Mouse (Mus musculus) forebrain, embryonic 14.5 days (tissue): ENCODE measurements around the gene Vapb. TPM values are rescaled to one million over a fixed set of nuclear protein-coding genes. Genes with fewer than 3 reads are reported as not detected.

Experiments
- ATAC-seq: fragments of 200-750 bp; cut with Nextera tagmentation; 2 replicates; pipeline ENCODE4 v1.8.0; 2017; ENCODE audit warnings: mild to moderate bottlenecking, moderate library complexity
- DNase-seq: peaks from one replicate; pipeline ENCODE4 v3.0.0-alpha.2; 2015; ENCODE audit warnings: low spot score
- H3K27ac ChIP-seq: fragments of 300-500 bp; sonication (generic); 2 replicates; pipeline ENCODE4 v1.5.1; 2014; ENCODE audit warnings: low read depth, mild to moderate bottlenecking, control low read depth, low read length, moderate library complexity
- H3K27me3 ChIP-seq: fragments of 300-500 bp; sonication (generic); replicated peaks from 2 replicates; pipeline ENCODE4 v1.6.1; 2014; ENCODE audit warnings: low read length, control low read depth, mixed read lengths; ENCODE audit not compliant: control insufficient read depth, insufficient read depth
- H3K36me3 ChIP-seq: fragments of 300-500 bp; sonication (generic); 2 replicates; pipeline ENCODE4 v1.6.1; 2014; ENCODE audit warnings: low read length, control low read depth; ENCODE audit not compliant: control insufficient read depth, insufficient read depth
- H3K4me1 ChIP-seq: fragments of 300-500 bp; sonication (generic); 2 replicates; pipeline ENCODE4 v1.6.1; 2014; ENCODE audit warnings: antibody characterized with exemption, low read length, control low read depth; ENCODE audit not compliant: control insufficient read depth, insufficient read depth
- H3K4me2 ChIP-seq: fragments of 300-500 bp; sonication (generic); 2 replicates; pipeline ENCODE4 v1.6.1; 2014; ENCODE audit warnings: mild to moderate bottlenecking, control low read depth, low read length
- H3K4me3 ChIP-seq: fragments of 300-500 bp; sonication (generic); 2 replicates; pipeline ENCODE4 v1.5.1; 2014; ENCODE audit warnings: low read depth, low read length, control low read depth
- H3K9ac ChIP-seq: fragments of 300-500 bp; sonication (generic); 2 replicates; pipeline ENCODE4 v1.6.1; 2014; ENCODE audit warnings: mild to moderate bottlenecking, low read length, control low read depth, moderate library complexity
- H3K9me3 ChIP-seq: fragments of 300-500 bp; sonication (generic); replicated peaks from 2 replicates; pipeline ENCODE4 v1.6.1; 2016; ENCODE audit warnings: low read length, control low read depth, mixed read lengths; ENCODE audit not compliant: control insufficient read depth
- WGBS: fragments of 180-500 bp; shearing (Covaris S2); extraction: QIAGEN DNeasy Blood & Tissue Kit; methylation state at CpG from one replicate; pipeline ENCODE4 v1.1.7; 2014; 5-methylcytosine and 5-hydroxymethylcytosine counted together
- polyA plus RNA-seq: library from polyadenylated mRNA; unstranded; fragments of >200 nt; fragmentation: Nextera tagmentation; extraction: Ambion mirVana; gene quantifications from 2 replicates; pipeline ENCODE4 v1.2.1, GENCODE M21; 2014

Vapb gene
- polyA plus RNA-seq, 1 experiment from 2014 or later: 13.9 TPM

- no peak overlapping the region for H3K27ac ChIP-seq
- DNase-seq: no peak
- WGBS: 83% methylated on average over 4 of the region's 4 CpGs
These were observed 64.9 kb downstream of the Vapb start for GRCm38 (mm10) chr2:173802176-173802575.

GRCm38 (mm10) chr2:173802956-173803355 is 65.6 kb downstream of the Vapb start:
- no peak overlapping the region for H3K4me3 ChIP-seq
- no peak for ATAC-seq
- DNase-seq: no peak
- H3K27me3 ChIP-seq: no peaks in the 10 kb centered on the region
- H3K36me3 ChIP-seq: no peaks in the 10 kb centered on the region
- no peak overlapping the region for H3K27ac ChIP-seq
- no peaks in the 10 kb centered on the region for H3K9me3 ChIP-seq
- H3K4me1 ChIP-seq: no peaks in the 10 kb centered on the region
- WGBS: 88% methylated on average over 3 of the region's 3 CpGs
- H3K4me2 ChIP-seq: no peak overlapping the region
- no peak overlapping the region for H3K9ac ChIP-seq

More at GRCm38 (mm10) chr2:173802176-173802575, 64.9 kb downstream of the Vapb start:
- Histone ChIP-seq H3K4me1 (no peaks in the 10 kb centered on the region), H3K36me3 (no peaks in the 10 kb centered on the region), H3K9ac (no peak overlapping the region), H3K4me3 (no peak overlapping the region), H3K4me2 (no peak overlapping the region), H3K9me3 (no peaks in the 10 kb centered on the region), H3K27me3 (no peaks in the 10 kb centered on the region)
- ATAC-seq: no peak

- no peak overlapping the region for H3K27ac ChIP-seq
- no peaks in the 10 kb centered on the region for H3K9me3 ChIP-seq
- DNase-seq (no peak), ATAC-seq (no peak)
- H3K9ac ChIP-seq: no peak overlapping the region
- no peaks in the 10 kb centered on the region for H3K27me3 ChIP-seq
- H3K4me1 ChIP-seq: no peaks in the 10 kb centered on the region
- H3K4me2 ChIP-seq: no peak overlapping the region
- 95% methylated on average over 11 of the region's 11 CpGs for WGBS
- H3K4me3 ChIP-seq: no peak overlapping the region
- no peaks in the 10 kb centered on the region for H3K36me3 ChIP-seq
These were observed 66.5 kb downstream of the Vapb start for GRCm38 (mm10) chr2:173803827-173804226.

GRCm38 (mm10) chr2:173806621-173807020 is 69.3 kb downstream of the Vapb start:
- no peaks in the 10 kb centered on the region for H3K4me1 ChIP-seq
- H3K9ac ChIP-seq: no peak overlapping the region
- H3K36me3 ChIP-seq: no peaks in the 10 kb centered on the region
- ATAC-seq (no peak), DNase-seq (no peak)
- no peak overlapping the region for H3K4me2 ChIP-seq
- H3K4me3 ChIP-seq: no peak overlapping the region
- H3K9me3 ChIP-seq: no peaks in the 10 kb centered on the region
- no peak overlapping the region for H3K27ac ChIP-seq
- WGBS: 83% methylated on average over 7 of the region's 7 CpGs
- no peaks in the 10 kb centered on the region for H3K27me3 ChIP-seq

DNA sequence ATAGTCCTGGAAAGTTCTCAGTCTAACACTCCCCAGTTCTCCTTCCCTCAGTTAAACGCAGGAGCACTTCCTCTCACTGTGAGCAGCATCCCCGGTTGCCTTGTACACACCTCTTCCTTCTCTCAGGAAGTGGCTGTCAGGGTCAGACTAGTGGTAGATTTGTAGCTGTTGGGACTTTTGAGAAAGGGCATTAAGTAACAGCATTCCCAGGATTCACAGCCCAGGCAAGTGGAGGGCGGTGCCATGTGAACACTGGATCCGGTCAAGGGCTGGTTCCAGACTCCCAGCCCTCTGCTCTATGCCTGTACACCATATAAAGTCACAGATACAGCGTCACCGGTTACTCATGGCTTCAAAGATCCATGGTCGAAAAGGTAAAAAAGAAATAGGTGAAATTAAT is 71.6 kb downstream of the Vapb start:
- H3K4me1 ChIP-seq: no peaks in the 10 kb centered on the region
- H3K9ac ChIP-seq: no peak overlapping the region
- H3K27me3 ChIP-seq: no peaks in the 10 kb centered on the region
- H3K36me3 ChIP-seq: no peaks in the 10 kb centered on the region
- DNase-seq (no peak), ATAC-seq (no peak)
- H3K4me2 ChIP-seq: no peak overlapping the region
- no peaks in the 10 kb centered on the region for H3K9me3 ChIP-seq
- no peak overlapping the region for H3K27ac ChIP-seq
- H3K4me3 ChIP-seq: no peak overlapping the region
- 88% methylated on average over 7 of the region's 7 CpGs for WGBS

- Histone ChIP-seq H3K36me3 (no peaks in the 10 kb centered on the region), H3K27ac (no peak overlapping the region), H3K4me3 (no peak overlapping the region), H3K27me3 (no peaks in the 10 kb centered on the region), H3K9me3 (no peaks in the 10 kb centered on the region), H3K4me1 (no peaks in the 10 kb centered on the region), H3K4me2 (no peak overlapping the region), H3K9ac (no peak overlapping the region)
- ATAC-seq: 0 out of 2 replicates have a peak, but pooled peaks have one; percentile 29
- WGBS: 61% methylated on average over 15 of the region's 15 CpGs
- no peak for DNase-seq
These were observed 72.9 kb downstream of the Vapb start for GRCm38 (mm10) chr2:173810036-173810850.

DNA sequence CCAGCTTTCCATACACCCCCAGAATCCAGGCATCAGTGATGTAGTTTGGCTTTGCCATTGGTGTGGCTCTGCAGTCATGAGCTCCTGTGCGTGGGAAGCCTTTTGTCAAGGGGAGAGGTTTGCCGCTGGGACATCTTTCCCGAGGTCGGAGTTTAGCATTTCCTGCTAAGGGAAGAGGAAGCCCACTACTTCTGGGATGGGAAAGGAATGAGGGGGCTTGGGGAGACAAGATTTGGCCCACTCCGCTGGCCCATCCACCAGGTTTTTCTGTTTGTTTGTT is 73.5 kb downstream of the Vapb start:
- no peaks in the 10 kb centered on the region for H3K4me1 ChIP-seq
- no peak overlapping the region for H3K9ac ChIP-seq
- H3K4me3 ChIP-seq: no peak overlapping the region
- no peak overlapping the region for H3K4me2 ChIP-seq
- H3K36me3 ChIP-seq: no peaks in the 10 kb centered on the region
- no peak for ATAC-seq
- H3K9me3 ChIP-seq: no peaks in the 10 kb centered on the region
- WGBS: 87% methylated on average over 5 of the region's 5 CpGs
- no peak for DNase-seq
- no peaks in the 10 kb centered on the region for H3K27me3 ChIP-seq
- no peak overlapping the region for H3K27ac ChIP-seq

DNA sequence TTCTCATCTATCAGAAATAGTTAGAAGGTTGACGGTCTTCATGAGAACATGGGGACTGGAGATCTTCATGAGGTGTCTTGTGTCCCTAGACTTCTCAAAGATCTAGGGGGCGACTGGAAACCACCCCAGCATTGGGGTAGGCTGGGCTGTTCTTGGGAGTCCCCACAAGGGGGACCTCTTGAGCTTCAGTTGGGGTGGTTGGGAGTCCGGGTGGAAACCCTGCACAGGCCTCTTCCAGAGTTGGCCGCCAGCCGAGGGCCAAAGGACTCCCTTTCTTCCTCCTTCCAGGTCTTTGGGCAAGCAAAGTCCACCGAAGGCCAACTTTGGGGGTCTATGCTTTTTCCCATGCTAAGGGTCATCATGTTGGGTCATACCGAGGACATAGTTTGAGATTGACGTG is 74.5 kb downstream of the Vapb start:
- Histone ChIP-seq H3K4me2 (no peak overlapping the region), H3K9me3 (no peaks in the 10 kb centered on the region; the same call in 1 of the 2 replicates), H3K27ac (no peak overlapping the region), H3K36me3 (no peaks in the 10 kb centered on the region), H3K9ac (no peak overlapping the region), H3K27me3 (no peaks in the 10 kb centered on the region), H3K4me3 (no peak overlapping the region), H3K4me1 (no peaks in the 10 kb centered on the region)
- DNase-seq (no peak), ATAC-seq (no peak)
- WGBS: 71% methylated on average over 8 of the region's 8 CpGs

- H3K36me3 ChIP-seq: no peaks in the 10 kb centered on the region
- H3K4me3 ChIP-seq: no peak overlapping the region
- no peak for ATAC-seq
- H3K9me3 ChIP-seq: peaks cover 3% of the 10 kb centered on the region
- 89% methylated on average over 5 of the region's 5 CpGs for WGBS
- H3K27me3 ChIP-seq: no peaks in the 10 kb centered on the region
- no peak for DNase-seq
- no peak overlapping the region for H3K9ac ChIP-seq
- H3K27ac ChIP-seq: no peak overlapping the region
- no peak overlapping the region for H3K4me2 ChIP-seq
- H3K4me1 ChIP-seq: no peaks in the 10 kb centered on the region
These were observed 75.8 kb downstream of the Vapb start for GRCm38 (mm10) chr2:173813071-173813470.
